Mouse (Mus musculus): Measurements from ENCODE around the gene Esam.

The Esam gene

GRCm38 (mm10) chr9:37527396-37528224, at the start of gene Esam:
Gene Esam (plus strand): TSS chr9:37528078.
- no peak for DNase-seq (ENCODE audit: low spot score in 2 of 2)

- no peak for DNase-seq (ENCODE audit: low spot score in 2 of 2)
Measured at GRCm38 (mm10) chr9:37485146-37485545, 42.7 kb upstream of the Esam start.

- no peak for DNase-seq (ENCODE audit: low spot score in 2 of 2)
Measured at GRCm38 (mm10) chr9:37488041-37488440, 39.8 kb upstream of the Esam start.

GRCm38 (mm10) chr9:37488611-37489396, 39.1 kb upstream of the Esam start, which contains the start of gene Msantd2:
Gene Msantd2 (plus strand): TSS chr9:37489319.
- peak; percentile 79 to 89 for DNase-seq (ENCODE audit: low spot score in 2 of 2)

GRCm38 (mm10) chr9:37489446-37490120, 38.3 kb upstream of the Esam start:
- DNase-seq (ENCODE audit: low spot score in 2 of 2) = peak; percentile 15 to 44

- DNase-seq (ENCODE audit: low spot score in 2 of 2) = no peak
Measured at GRCm38 (mm10) chr9:37495761-37496160, 32.1 kb upstream of the Esam start.

GRCm38 (mm10) chr9:37496325-37496724, 31.6 kb upstream of the Esam start:
- no peak for DNase-seq (ENCODE audit: low spot score in 2 of 2)

GRCm38 (mm10) chr9:37500201-37500600, 27.7 kb upstream of the Esam start:
- no peak for DNase-seq (ENCODE audit: low spot score in 2 of 2)

GRCm38 (mm10) chr9:37501170-37501569, 26.7 kb upstream of the Esam start:
- no peak for DNase-seq (ENCODE audit: low spot score in 2 of 2)

GRCm38 (mm10) chr9:37504348-37504747, 23.5 kb upstream of the Esam start:
- no peak for DNase-seq (ENCODE audit: low spot score in 2 of 2)

- DNase-seq (ENCODE audit: low spot score in 2 of 2) = no peak
Measured at GRCm38 (mm10) chr9:37506023-37506422, 21.9 kb upstream of the Esam start.

- DNase-seq (ENCODE audit: low spot score in 2 of 2) = no peak
Measured at GRCm38 (mm10) chr9:37512097-37512496, 15.8 kb upstream of the Esam start.

- DNase-seq (ENCODE audit: low spot score in 2 of 2) = no peak
Measured at GRCm38 (mm10) chr9:37514456-37514855, 13.4 kb upstream of the Esam start.

- DNase-seq (ENCODE audit: low spot score in 2 of 2) = no peak
Measured at GRCm38 (mm10) chr9:37517467-37517866, 10.4 kb upstream of the Esam start.

GRCm38 (mm10) chr9:37518991-37519390, 8.9 kb upstream of the Esam start:
- no peak for DNase-seq (ENCODE audit: low spot score in 2 of 2)

- no peak for DNase-seq (ENCODE audit: low spot score in 2 of 2)
Measured at GRCm38 (mm10) chr9:37519995-37520394, 7.9 kb upstream of the Esam start.

GRCm38 (mm10) chr9:37525461-37525860, 2.4 kb upstream of the Esam start:
- DNase-seq (ENCODE audit: low spot score in 2 of 2) = no peak

- DNase-seq (ENCODE audit: low spot score in 2 of 2) = no peak
Measured at GRCm38 (mm10) chr9:37526443-37527395, 1.2 kb upstream of the Esam start.

GRCm38 (mm10) chr9:37528225-37528970, 520 bp downstream of the Esam start:
- DNase-seq (ENCODE audit: low spot score in 2 of 2) = no peak

All from frontal cortex, postnatal 10 days (tissue).